Mouse (Mus musculus): ENCODE results near the gene Zswim1. TPM values are rescaled to one million over a fixed set of nuclear protein-coding genes. Genes with fewer than 3 reads are reported as not detected.

Gene Zswim1
- polyA plus RNA-seq, 1 experiment from 2014 or later = 9.1 TPM

GRCm38 (mm10) chr2:164815821-164816220, 6.7 kb upstream of the Zswim1 start:
- peak overlapping the region; percentile 62 for H3K27ac ChIP-seq
- peak overlapping the region; percentile 32 for H3K4me2 ChIP-seq
- peaks cover 35% of the 10 kb centered on the region for H3K4me1 ChIP-seq

GRCm38 (mm10) chr2:164817206-164817605, 5.3 kb upstream of the Zswim1 start:
- ATAC-seq = no peak
- Histone ChIP-seq H3K4me3 (no peak overlapping the region), H3K9ac (no peak overlapping the region), H3K27ac (0 out of 2 replicates have a peak overlapping the region, but pooled peaks have one; percentile 9), H3K4me2 (no peak overlapping the region), H3K4me1 (peaks cover 39% of the 10 kb centered on the region), H3K9me3 (replicated peaks) (no peaks in the 10 kb centered on the region), H3K27me3 (replicated peaks) (no peaks in the 10 kb centered on the region), H3K36me3 (peaks cover 36% of the 10 kb centered on the region)
- WGBS (ENCODE audit: insufficient replicate concordance) = 74% methylated on average over 6 of the region's 6 CpGs

More at GRCm38 (mm10) chr2:164815821-164816220, 6.7 kb upstream of the Zswim1 start:
- H3K27me3 ChIP-seq (replicated peaks) = no peaks in the 10 kb centered on the region
- 0 out of 2 replicates have a peak overlapping the region, but pooled peaks have one; percentile 17 for H3K9ac ChIP-seq
- ATAC-seq = peak; percentile 80
- no peaks in the 10 kb centered on the region for H3K9me3 ChIP-seq (replicated peaks)
- no peak overlapping the region for H3K4me3 ChIP-seq
- peaks cover 30% of the 10 kb centered on the region for H3K36me3 ChIP-seq
- WGBS (ENCODE audit: insufficient replicate concordance) = 52% methylated on average over 8 of the region's 8 CpGs

GRCm38 (mm10) chr2:164817703-164818102, 4.8 kb upstream of the Zswim1 start:
- no peaks in the 10 kb centered on the region for H3K9me3 ChIP-seq (replicated peaks)
- no peaks in the 10 kb centered on the region for H3K27me3 ChIP-seq (replicated peaks)
- peaks cover 31% of the 10 kb centered on the region for H3K36me3 ChIP-seq
- peaks cover 44% of the 10 kb centered on the region for H3K4me1 ChIP-seq
- no peak overlapping the region for H3K9ac ChIP-seq
- 62% methylated on average over 5 of the region's 5 CpGs for WGBS (ENCODE audit: insufficient replicate concordance)
- H3K27ac ChIP-seq = 0 out of 2 replicates have a peak overlapping the region, but pooled peaks have one; percentile 9
- no peak for ATAC-seq
- H3K4me3 ChIP-seq = no peak overlapping the region
- no peak overlapping the region for H3K4me2 ChIP-seq

- ATAC-seq = no peak
- Histone ChIP-seq H3K36me3 (peaks cover 35% of the 10 kb centered on the region), H3K27ac (no peak overlapping the region), H3K9me3 (replicated peaks) (no peaks in the 10 kb centered on the region), H3K27me3 (replicated peaks) (no peaks in the 10 kb centered on the region), H3K9ac (no peak overlapping the region), H3K4me1 (peaks cover 40% of the 10 kb centered on the region), H3K4me2 (no peak overlapping the region), H3K4me3 (no peak overlapping the region)
- 85% methylated on average over 6 of the region's 6 CpGs for WGBS (ENCODE audit: insufficient replicate concordance)
These were observed 1.4 kb upstream of the Zswim1 start for GRCm38 (mm10) chr2:164821060-164821459.

- Histone ChIP-seq H3K4me3 (peak overlapping the region; percentile 76), H3K27ac (peak overlapping the region; percentile 79), H3K27me3 (replicated peaks) (no peaks in the 10 kb centered on the region), H3K36me3 (peaks cover 56% of the 10 kb centered on the region), H3K9ac (peak overlapping the region; percentile 83), H3K9me3 (replicated peaks) (no peaks in the 10 kb centered on the region), H3K4me2 (peak overlapping the region; percentile 84), H3K4me1 (peaks cover 36% of the 10 kb centered on the region)
- ATAC-seq = peak; percentile 56
- under 1% methylated on average over 10 of the region's 10 CpGs for WGBS (ENCODE audit: insufficient replicate concordance)
These were observed 697 bp downstream of the Zswim1 start for GRCm38 (mm10) chr2:164823181-164823585.

GRCm38 (mm10) chr2:164823969-164824368, 1.5 kb downstream of the Zswim1 start:
- 82% methylated on average over 4 of the region's 4 CpGs for WGBS (ENCODE audit: insufficient replicate concordance)
- Histone ChIP-seq H3K27me3 (replicated peaks) (no peaks in the 10 kb centered on the region), H3K9me3 (replicated peaks) (no peaks in the 10 kb centered on the region), H3K9ac (peak overlapping the region; percentile 83; the same call in 1 of the 2 replicates), H3K27ac (no peak overlapping the region), H3K4me2 (peak overlapping the region; percentile 84), H3K36me3 (peaks cover 57% of the 10 kb centered on the region), H3K4me3 (peak overlapping the region; percentile 76), H3K4me1 (peaks cover 35% of the 10 kb centered on the region)
- no peak for ATAC-seq

GRCm38 (mm10) chr2:164825521-164825920, 3.0 kb downstream of the Zswim1 start:
- H3K27ac ChIP-seq = no peak overlapping the region
- H3K36me3 ChIP-seq = peaks cover 49% of the 10 kb centered on the region
- no peak overlapping the region for H3K4me3 ChIP-seq
- no peak overlapping the region for H3K9ac ChIP-seq
- no peaks in the 10 kb centered on the region for H3K27me3 ChIP-seq (replicated peaks)
- peaks cover 35% of the 10 kb centered on the region for H3K4me1 ChIP-seq
- ATAC-seq = no peak
- H3K4me2 ChIP-seq = no peak overlapping the region
- H3K9me3 ChIP-seq (replicated peaks) = no peaks in the 10 kb centered on the region
- WGBS (ENCODE audit: insufficient replicate concordance) = 94% methylated on average over 17 of the region's 17 CpGs

- no peaks in the 10 kb centered on the region for H3K27me3 ChIP-seq (replicated peaks)
- 0 out of 2 replicates have a peak overlapping the region, but pooled peaks have one; percentile 7 for H3K4me2 ChIP-seq
- H3K4me1 ChIP-seq = peaks cover 31% of the 10 kb centered on the region
- no peaks in the 10 kb centered on the region for H3K9me3 ChIP-seq (replicated peaks)
- H3K9ac ChIP-seq = no peak overlapping the region
- 68% methylated on average over 16 of the region's 16 CpGs for WGBS (ENCODE audit: insufficient replicate concordance)
- peaks cover 36% of the 10 kb centered on the region for H3K36me3 ChIP-seq
- ATAC-seq = no peak
- peak overlapping the region; percentile 15; the same call in 1 of the 2 replicates for H3K27ac ChIP-seq
- H3K4me3 ChIP-seq = no peak overlapping the region
These were observed 4.8 kb downstream of the Zswim1 start for GRCm38 (mm10) chr2:164827146-164827850.

GRCm38 (mm10) chr2:164828437-164828836, 6.0 kb downstream of the Zswim1 start, which contains the start of gene Spata25:
Gene Spata25 (minus strand): TSS chr2:164828537.
- Histone ChIP-seq H3K36me3 (peaks cover 36% of the 10 kb centered on the region), H3K27ac (peak within 1 kb of the TSS; percentile 15; the same call in 1 of the 2 replicates), H3K4me2 (0 out of 2 replicates have a peak within 1 kb of the TSS, but pooled peaks have one; percentile 7), H3K27me3 (replicated peaks) (no peaks in the 10 kb centered on the region), H3K4me3 (no peak within 1 kb of the TSS), H3K4me1 (peaks cover 32% of the 10 kb centered on the region), H3K9ac (no peak within 1 kb of the TSS), H3K9me3 (replicated peaks) (no peaks in the 10 kb centered on the region)
- 76% methylated on average over 6 of the region's 6 CpGs for WGBS (ENCODE audit: insufficient replicate concordance)
- ATAC-seq = no peak

GRCm38 (mm10) chr2:164829090-164829489, 6.6 kb downstream of the Zswim1 start:
- ATAC-seq = no peak
- 86% methylated on average over 1 of the region's 1 CpGs for WGBS (ENCODE audit: insufficient replicate concordance)
- Histone ChIP-seq H3K27me3 (replicated peaks) (no peaks in the 10 kb centered on the region), H3K9me3 (replicated peaks) (no peaks in the 10 kb centered on the region), H3K27ac (no peak overlapping the region), H3K4me2 (no peak overlapping the region), H3K4me1 (peaks cover 29% of the 10 kb centered on the region), H3K4me3 (no peak overlapping the region), H3K36me3 (peaks cover 36% of the 10 kb centered on the region), H3K9ac (no peak overlapping the region)

- H3K4me1 ChIP-seq = peaks cover 42% of the 10 kb centered on the region
- H3K9ac ChIP-seq = no peak overlapping the region
- H3K9me3 ChIP-seq (replicated peaks) = no peaks in the 10 kb centered on the region
- no peaks in the 10 kb centered on the region for H3K27me3 ChIP-seq (replicated peaks)
- H3K4me3 ChIP-seq = no peak overlapping the region
- peaks cover 30% of the 10 kb centered on the region for H3K36me3 ChIP-seq
- WGBS (ENCODE audit: insufficient replicate concordance) = 78% methylated on average over 10 of the region's 10 CpGs
- ATAC-seq = no peak
- H3K4me2 ChIP-seq = no peak overlapping the region
- H3K27ac ChIP-seq = no peak overlapping the region
These were observed 8.5 kb downstream of the Zswim1 start for GRCm38 (mm10) chr2:164831029-164831428.

- Histone ChIP-seq H3K9ac (peak overlapping the region; percentile 83; the same call in 1 of the 2 replicates), H3K4me2 (peak overlapping the region; percentile 97), H3K4me1 (peaks cover 37% of the 10 kb centered on the region), H3K36me3 (peaks cover 29% of the 10 kb centered on the region), H3K27me3 (replicated peaks) (no peaks in the 10 kb centered on the region), H3K27ac (peak overlapping the region; percentile 85; the same call in 1 of the 2 replicates), H3K4me3 (peak overlapping the region; percentile 75), H3K9me3 (replicated peaks) (no peaks in the 10 kb centered on the region)
- 57% methylated on average over 16 of the region's 16 CpGs for WGBS (ENCODE audit: insufficient replicate concordance)
- no peak for ATAC-seq
These were observed 9.7 kb downstream of the Zswim1 start for GRCm38 (mm10) chr2:164832032-164832747.

Data from liver, embryonic 12.5 days (tissue).